Mouse (Mus musculus) thymus, adult 2 months (tissue): ENCODE data around the gene Casp3. TPM values are rescaled to one million over a fixed set of nuclear protein-coding genes. Genes with fewer than 3 reads are reported as not detected.

Experiments
- DNase-seq: peaks from one replicate; pipeline ENCODE4 v3.0.0; 2021
- H3K27ac ChIP-seq: fragments of 200-500 bp; 2 replicates; pipeline ENCODE4 v1.5.1; 2012; ENCODE audit warnings: low read length, control low read depth; ENCODE audit not compliant: control insufficient read depth, insufficient read depth
- H3K27me3 ChIP-seq: fragments of 200-500 bp; 2 replicates; pipeline ENCODE4 v1.6.1; 2012; ENCODE audit warnings: mild to moderate bottlenecking, low read length, moderate library complexity, mixed read lengths; ENCODE audit not compliant: control insufficient read depth, insufficient read depth
- H3K36me3 ChIP-seq: fragments of 200-500 bp; 2 replicates; pipeline ENCODE4 v1.6.1; 2012; ENCODE audit warnings: mild to moderate bottlenecking, low read length, moderate library complexity; ENCODE audit not compliant: control insufficient read depth, insufficient read depth
- H3K4me1 ChIP-seq: fragments of 200-500 bp; replicated peaks from 2 replicates; pipeline ENCODE4 v1.6.1; 2012; ENCODE audit warnings: low read length; ENCODE audit not compliant: control insufficient read depth, insufficient read depth
- H3K4me3 ChIP-seq: fragments of 200-500 bp; 2 replicates; pipeline ENCODE4 v1.5.1; 2012; ENCODE audit warnings: mild to moderate bottlenecking, low read length, control low read depth, moderate library complexity; ENCODE audit not compliant: control insufficient read depth, insufficient read depth
- CTCF ChIP-seq: fragments of 200-500 bp; IDR thresholded peaks from 2 replicates; pipeline ENCODE4 v1.5.1; 2012; ENCODE audit warnings: mild to moderate bottlenecking, control low read depth, low read length, moderate library complexity, borderline replicate concordance; ENCODE audit not compliant: control insufficient read depth, poor library complexity, insufficient read depth; ENCODE audit errors: extremely low read depth
- POLR2A ChIP-seq: fragments of 200-500 bp; IDR thresholded peaks from 2 replicates; pipeline ENCODE4 v1.6.1; 2012; ENCODE audit warnings: mild to moderate bottlenecking, low read length, control low read depth, moderate library complexity; ENCODE audit not compliant: control insufficient read depth, poor library complexity, insufficient read depth; ENCODE audit errors: extremely low read depth
- WGBS: fragments of 180-500 bp; shearing (Covaris S2); methylation state at CpG from one replicate; pipeline ENCODE4 v1.1.7; 2018; 5-methylcytosine and 5-hydroxymethylcytosine counted together
- polyA plus RNA-seq: library from polyadenylated mRNA; depleted of rRNA; stranded (reverse); fragments of >200 nt; gene quantifications from 2 replicates; pipeline ENCODE4 v1.2.3, GENCODE M21; 2012

Casp3 gene
- polyA plus RNA-seq, 1 experiment = 13.0 TPM

DNA sequence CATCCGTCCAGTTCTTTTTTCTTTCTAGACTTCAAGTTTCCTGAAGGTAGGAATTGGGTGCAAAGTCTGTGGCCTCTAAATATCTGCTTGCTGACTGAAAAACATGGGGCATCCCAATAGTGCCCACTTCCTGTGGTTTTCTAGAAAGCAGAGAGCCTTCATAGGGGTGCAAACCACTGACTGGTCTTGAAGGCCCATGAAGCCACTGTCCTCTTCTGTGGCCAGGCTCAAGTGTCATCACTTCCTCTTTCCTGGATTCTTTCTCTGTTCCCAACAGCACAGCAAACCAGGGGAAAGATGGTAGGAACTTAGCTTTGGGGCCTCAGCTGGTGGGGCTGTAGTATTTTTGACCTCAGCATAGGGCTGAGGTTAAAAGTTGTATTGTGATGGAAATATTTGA is 11.6 kb downstream of the Casp3 start:
- H3K27me3 ChIP-seq = no peaks in the 10 kb centered on the region
- WGBS = 98% methylated on average over 1 of the region's 1 CpGs
- H3K36me3 ChIP-seq = peaks cover 20% of the 10 kb centered on the region
- peaks cover 6% of the 10 kb centered on the region for H3K4me1 ChIP-seq
- H3K4me3 ChIP-seq = no peak overlapping the region
- H3K27ac ChIP-seq = no peak overlapping the region
- no peak for TF ChIP-seq POLR2A
- TF ChIP-seq CTCF = no peak
- no peak for DNase-seq

DNA sequence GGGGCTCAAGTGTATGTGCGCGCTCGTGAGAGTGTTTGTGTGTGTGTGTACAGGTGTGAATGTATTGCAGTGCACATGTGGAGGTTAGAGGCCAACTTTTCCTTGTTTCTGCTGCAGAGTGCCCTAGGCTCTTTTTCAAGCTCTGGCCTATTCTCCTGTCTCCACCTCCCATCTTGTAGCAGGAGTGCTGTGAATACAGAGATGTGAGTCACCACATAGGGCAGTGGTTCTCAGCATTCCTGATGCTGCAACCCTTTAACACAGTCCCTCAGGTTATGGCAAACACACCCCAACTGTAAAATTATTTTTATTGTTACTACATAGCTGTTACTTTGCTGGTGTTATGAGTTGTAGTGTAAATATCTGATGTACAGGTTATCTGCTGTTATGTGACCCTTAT is 13.3 kb downstream of the Casp3 start:
- no peak for TF ChIP-seq CTCF
- H3K4me3 ChIP-seq = no peak overlapping the region
- WGBS = 98% methylated on average over 3 of the region's 3 CpGs
- no peak for DNase-seq
- H3K4me1 ChIP-seq = peaks cover 6% of the 10 kb centered on the region
- peaks cover 33% of the 10 kb centered on the region for H3K36me3 ChIP-seq
- no peaks in the 10 kb centered on the region for H3K27me3 ChIP-seq
- H3K27ac ChIP-seq = no peak overlapping the region

DNA sequence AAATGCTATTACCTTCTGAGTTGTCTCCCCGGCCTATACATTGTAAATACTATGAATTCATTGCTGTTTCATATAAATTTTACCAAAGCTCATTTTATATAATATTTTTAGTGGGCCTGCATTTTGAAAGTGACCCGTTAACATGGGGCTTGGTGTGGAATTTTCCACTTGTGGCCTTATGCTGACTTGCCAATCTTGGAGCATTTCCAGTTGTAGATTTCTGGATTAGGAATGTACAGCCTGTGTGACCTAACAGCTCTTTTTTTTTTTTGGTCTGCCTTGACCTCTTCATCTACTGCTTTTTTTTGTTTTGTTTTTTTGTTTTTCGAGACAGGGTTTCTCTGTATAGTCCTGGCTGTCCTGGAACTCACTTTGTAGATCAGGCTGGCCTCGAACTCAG is 13.8 kb downstream of the Casp3 start:
- Histone ChIP-seq H3K27me3 (no peaks in the 10 kb centered on the region), H3K36me3 (peaks cover 38% of the 10 kb centered on the region), H3K4me3 (no peak overlapping the region), H3K4me1 (peaks cover 6% of the 10 kb centered on the region), H3K27ac (no peak overlapping the region)
- WGBS = 97% methylated on average over 4 of the region's 4 CpGs
- no peak for DNase-seq
- TF ChIP-seq POLR2A = no peak

DNA sequence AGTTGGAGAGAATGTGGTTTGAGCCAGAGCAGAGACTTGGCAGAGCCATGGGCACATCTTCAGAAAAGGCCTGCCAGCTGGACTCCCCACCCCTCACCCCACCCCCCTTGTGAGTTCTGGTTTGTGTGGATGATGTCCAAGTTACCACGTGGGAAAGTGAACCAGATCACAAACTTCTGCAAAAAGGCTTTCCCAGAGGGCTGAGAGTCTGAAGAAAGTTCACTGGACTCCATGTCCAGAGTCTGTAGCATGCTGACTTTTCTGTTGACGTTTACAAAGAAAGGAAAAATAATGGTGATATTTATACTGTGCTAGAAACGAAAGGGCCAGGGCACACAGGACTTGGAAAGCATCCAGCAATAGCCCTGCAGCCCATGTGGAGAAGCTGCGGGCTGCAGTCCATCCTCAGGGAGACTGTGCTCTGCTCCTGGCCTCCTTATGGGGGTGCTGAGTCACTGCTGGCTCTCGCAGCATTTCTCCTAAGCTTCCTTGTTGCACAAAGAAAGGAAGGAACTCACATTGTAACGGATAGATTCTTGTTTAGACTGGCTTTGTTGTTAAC is 22.0 kb downstream of the Casp3 start:
- WGBS = 37% methylated on average over 6 of the region's 6 CpGs
- no peak overlapping the region for H3K27ac ChIP-seq
- H3K27me3 ChIP-seq = no peaks in the 10 kb centered on the region
- no peaks in the 10 kb centered on the region; the same call in none of the 2 replicates for H3K4me1 ChIP-seq
- H3K36me3 ChIP-seq = peaks cover 35% of the 10 kb centered on the region
- DNase-seq = no peak
- H3K4me3 ChIP-seq = no peak overlapping the region
- no peak for TF ChIP-seq CTCF
- TF ChIP-seq POLR2A = no peak

DNA sequence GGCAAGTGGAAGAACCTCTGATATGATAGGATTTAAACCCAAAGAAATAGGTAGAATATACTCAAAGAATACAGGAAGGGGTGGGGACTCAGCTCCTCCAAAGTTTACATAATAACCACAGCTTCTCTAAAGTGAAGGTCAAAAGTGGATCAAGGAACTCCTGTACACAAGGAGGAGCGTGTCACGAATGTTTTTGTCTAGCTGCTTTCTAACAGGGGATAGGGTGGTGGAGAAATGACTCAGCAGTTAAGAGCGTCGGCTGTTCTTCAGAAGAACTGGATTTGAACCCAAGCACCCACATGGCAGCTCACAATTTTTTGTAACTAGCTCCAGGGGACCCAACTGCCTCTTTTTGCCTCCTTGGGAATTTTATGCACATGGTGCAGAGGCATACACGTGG is 22.8 kb downstream of the Casp3 start:
- 61% methylated on average over 5 of the region's 5 CpGs for WGBS
- no peak overlapping the region for H3K27ac ChIP-seq
- peaks cover 32% of the 10 kb centered on the region for H3K36me3 ChIP-seq
- no peak for TF ChIP-seq CTCF
- H3K4me1 ChIP-seq = no peaks in the 10 kb centered on the region; the same call in none of the 2 replicates
- H3K27me3 ChIP-seq = no peaks in the 10 kb centered on the region
- H3K4me3 ChIP-seq = no peak overlapping the region
- no peak for DNase-seq

DNA sequence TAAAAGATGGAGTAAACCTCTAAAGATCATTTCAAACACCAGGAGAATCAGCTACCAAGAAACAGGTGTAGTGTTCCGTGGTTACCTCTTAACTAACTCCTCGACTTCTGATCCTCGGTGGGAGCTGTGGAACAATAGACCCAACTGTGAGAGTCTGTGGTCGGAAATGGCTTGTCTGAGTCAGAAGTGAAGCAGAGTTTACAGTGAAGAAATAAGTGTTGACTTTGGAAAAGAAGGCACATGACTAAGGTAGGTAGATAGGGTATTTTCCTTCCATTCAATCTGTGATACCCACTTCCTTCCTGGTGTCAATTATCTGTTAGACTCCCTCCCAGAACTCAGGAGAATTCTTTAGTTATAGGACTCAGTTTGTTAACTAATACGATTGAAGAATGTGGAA is 24.2 kb downstream of the Casp3 start:
- H3K4me3 ChIP-seq = no peak overlapping the region
- H3K4me1 ChIP-seq = no peaks in the 10 kb centered on the region; the same call in none of the 2 replicates
- H3K36me3 ChIP-seq = peaks cover 18% of the 10 kb centered on the region

DNA sequence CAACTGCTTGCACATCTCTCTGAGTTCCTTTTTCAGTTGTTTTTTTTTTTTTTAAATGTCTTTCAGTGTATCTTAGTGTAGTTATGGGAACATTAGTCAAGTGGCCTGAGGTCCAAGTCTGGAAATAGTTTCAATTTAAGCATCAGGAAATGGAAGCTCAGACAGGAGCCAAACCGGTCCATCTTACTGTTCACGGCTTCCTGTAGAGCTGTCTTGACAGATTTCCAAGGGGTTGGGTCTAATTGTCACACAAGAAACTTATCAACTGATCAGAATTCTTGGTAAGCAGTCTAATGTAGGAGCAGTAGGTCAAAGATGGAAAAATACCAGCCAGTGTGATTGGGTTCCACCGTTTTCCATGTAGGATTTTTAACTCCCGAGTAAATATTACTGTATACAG is 31.3 kb downstream of the Casp3 start:
- no peaks in the 10 kb centered on the region for H3K36me3 ChIP-seq
- no peak for TF ChIP-seq CTCF
- TF ChIP-seq POLR2A = no peak

More for the DNA sequence above, 24.2 kb downstream of the Casp3 start:
- DNase-seq = no peak
- Histone ChIP-seq H3K27ac (no peak overlapping the region), H3K27me3 (no peaks in the 10 kb centered on the region)
- TF ChIP-seq POLR2A = no peak
- TF ChIP-seq CTCF = no peak
- WGBS = 15% methylated on average over 5 of the region's 5 CpGs

More for the DNA sequence above, 31.3 kb downstream of the Casp3 start:
- Histone ChIP-seq H3K27ac (no peak overlapping the region), H3K27me3 (no peaks in the 10 kb centered on the region), H3K4me3 (no peak overlapping the region), H3K4me1 (peaks cover 3% of the 10 kb centered on the region; the same call in 1 of the 2 replicates)
- WGBS = 74% methylated on average over 4 of the region's 4 CpGs
- DNase-seq = no peak
